Mouse (Mus musculus): ENCODE results near the gene Slc25a42.
"Not testable (repeated sequence)": the region's sequence is repeated elsewhere in the genome, so short reads cannot be mapped to it uniquely, and the experiment has no call there.

Gene Slc25a42

GRCm38 (mm10) chr8:70216161-70216560 is 4.1 kb upstream of the Slc25a42 start:
- in situ Hi-C loops (cut with MboI; ENCODE audit: unreplicated experiment in 2 of 2), result not testable (repeated sequence)

- in situ Hi-C loops (cut with MboI; ENCODE audit: unreplicated experiment in 2 of 2), result no loop called here
Observed at GRCm38 (mm10) chr8:70215092-70215491, 3.0 kb upstream of the Slc25a42 start.

GRCm38 (mm10) chr8:70214411-70214810 is 2.3 kb upstream of the Slc25a42 start:
- in situ Hi-C loops (cut with MboI; ENCODE audit: unreplicated experiment in 2 of 2), result no loop called here

- in situ Hi-C loops (cut with MboI; ENCODE audit: unreplicated experiment in 2 of 2), result no loop called here
Observed at GRCm38 (mm10) chr8:70211726-70212111, 386 bp downstream of the Slc25a42 start.

- in situ Hi-C loops (cut with MboI; ENCODE audit: unreplicated experiment in 2 of 2), result no loop called here
Observed at GRCm38 (mm10) chr8:70211275-70211674, 830 bp downstream of the Slc25a42 start.

- in situ Hi-C loops (cut with MboI; ENCODE audit: unreplicated experiment in 2 of 2), result no loop called here
Observed at GRCm38 (mm10) chr8:70210538-70210937, 1.6 kb downstream of the Slc25a42 start.

- in situ Hi-C loops (cut with MboI; ENCODE audit: unreplicated experiment in 2 of 2), result no loop called here
Observed at GRCm38 (mm10) chr8:70208130-70208529, 4.0 kb downstream of the Slc25a42 start.

- in situ Hi-C loops (cut with MboI; ENCODE audit: unreplicated experiment in 2 of 2), result no loop called here
Observed at GRCm38 (mm10) chr8:70204757-70205156, 7.3 kb downstream of the Slc25a42 start.

- in situ Hi-C loops (cut with MboI; ENCODE audit: unreplicated experiment in 2 of 2), result no loop called here
Observed at GRCm38 (mm10) chr8:70203072-70203471, 9.0 kb downstream of the Slc25a42 start.

- in situ Hi-C loops (cut with MboI; ENCODE audit: unreplicated experiment in 2 of 2), result no loop called here
Observed at GRCm38 (mm10) chr8:70201417-70201816, 10.7 kb downstream of the Slc25a42 start.

GRCm38 (mm10) chr8:70200098-70200681 is 11.9 kb downstream of the Slc25a42 start:
- in situ Hi-C loops (cut with MboI; ENCODE audit: unreplicated experiment in 2 of 2), result no loop called here

- in situ Hi-C loops (cut with MboI; ENCODE audit: unreplicated experiment in 2 of 2), result no loop called here
Observed at GRCm38 (mm10) chr8:70197603-70198002, 14.5 kb downstream of the Slc25a42 start.

GRCm38 (mm10) chr8:70195762-70196161 is 16.3 kb downstream of the Slc25a42 start:
- in situ Hi-C loops (cut with MboI; ENCODE audit: unreplicated experiment in 2 of 2), result no loop called here

GRCm38 (mm10) chr8:70194191-70194590 is 17.9 kb downstream of the Slc25a42 start:
- in situ Hi-C loops (cut with MboI; ENCODE audit: unreplicated experiment in 2 of 2), result no loop called here

GRCm38 (mm10) chr8:70193238-70193637 is 18.9 kb downstream of the Slc25a42 start:
- in situ Hi-C loops (cut with MboI; ENCODE audit: unreplicated experiment in 2 of 2), result no loop called here

- in situ Hi-C loops (cut with MboI; ENCODE audit: unreplicated experiment in 2 of 2), result no loop called here
Observed at GRCm38 (mm10) chr8:70188707-70189106, 23.4 kb downstream of the Slc25a42 start.

- in situ Hi-C loops (cut with MboI; ENCODE audit: unreplicated experiment in 2 of 2), result no loop called here
Observed at GRCm38 (mm10) chr8:70183194-70183593, 28.9 kb downstream of the Slc25a42 start.

GRCm38 (mm10) chr8:70181903-70182252 is 30.2 kb downstream of the Slc25a42 start:
- in situ Hi-C loops (cut with MboI; ENCODE audit: unreplicated experiment in 2 of 2), result no loop called here

GRCm38 (mm10) chr8:70181212-70181902 is 30.7 kb downstream of the Slc25a42 start:
- in situ Hi-C loops (cut with MboI; ENCODE audit: unreplicated experiment in 2 of 2), result no loop called here

GRCm38 (mm10) chr8:70179082-70179481 is 33.0 kb downstream of the Slc25a42 start:
- in situ Hi-C loops (cut with MboI; ENCODE audit: unreplicated experiment in 2 of 2), result loop anchor here in 1 of 2 experiments (5.0 kb wide), 1 partner anchor 43 kb away; no protein-coding TSS in a partner anchor

GRCm38 (mm10) chr8:70178231-70178630 is 33.9 kb downstream of the Slc25a42 start:
- in situ Hi-C loops (cut with MboI; ENCODE audit: unreplicated experiment in 2 of 2), result loop anchor here in 1 of 2 experiments (5.0 kb wide), 1 partner anchor 44 kb away; no protein-coding TSS in a partner anchor

GRCm38 (mm10) chr8:70174079-70174478 is 38.0 kb downstream of the Slc25a42 start:
- in situ Hi-C loops (cut with MboI; ENCODE audit: unreplicated experiment in 2 of 2), result no loop called here

Measured in v-Abl transformed pro-B cells (cell line).